Mouse (Mus musculus): ENCODE measurements around the gene Itm2b.

- TF ChIP-seq CTCF (IDR thresholded peaks at IDR 0.05; ENCODE audit: borderline replicate concordance, insufficient read depth, low read depth, low read length) (no peak), POLR2A (IDR thresholded peaks at IDR 0.05; ENCODE audit: borderline replicate concordance, insufficient read depth, low read length) (no peak)
These were observed 34.0 kb downstream of the Itm2b start for GRCm38 (mm10) chr14:73351118-73351517.
